Mouse (Mus musculus) cerebellum, adult 8-10 months (tissue): Measurements from ENCODE around the gene Ino80b.

Experiments used
- DNase-seq: peaks from one replicate; pipeline ENCODE4 v3.0.0; 2022

Ino80b gene

GRCm38 (mm10) chr6:83083497-83083896, 41.7 kb downstream of the Ino80b start:
- no peak for DNase-seq

GRCm38 (mm10) chr6:83080210-83080609, 45.0 kb downstream of the Ino80b start:
- no peak for DNase-seq

DNA sequence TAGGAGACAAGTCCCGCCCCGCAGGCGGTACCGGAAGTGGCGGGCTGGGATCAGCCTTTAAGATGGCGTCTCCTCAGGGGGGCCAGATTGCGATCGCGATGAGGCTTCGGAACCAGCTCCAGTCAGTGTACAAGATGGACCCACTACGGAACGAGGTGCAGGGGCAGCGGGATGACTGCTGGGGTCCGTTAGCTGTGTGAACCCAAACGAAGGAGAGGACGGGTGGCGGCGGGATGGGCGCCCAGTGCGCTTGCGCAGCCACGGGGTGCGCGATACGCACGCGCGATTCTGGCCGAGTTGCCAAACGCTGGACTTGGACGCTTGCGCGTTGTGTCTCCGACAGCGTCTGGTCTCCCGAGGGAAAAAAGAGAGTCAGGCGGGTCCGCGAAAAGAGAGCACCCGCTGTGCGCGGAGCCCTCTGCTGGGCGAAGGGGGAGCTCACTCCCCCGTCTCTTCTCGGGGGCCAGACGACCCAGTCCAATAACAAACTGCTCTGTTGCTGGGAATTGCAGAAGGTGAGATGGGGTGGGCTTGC, 46.8 kb downstream of the Ino80b start:
- peak; percentile 100 for DNase-seq

DNA sequence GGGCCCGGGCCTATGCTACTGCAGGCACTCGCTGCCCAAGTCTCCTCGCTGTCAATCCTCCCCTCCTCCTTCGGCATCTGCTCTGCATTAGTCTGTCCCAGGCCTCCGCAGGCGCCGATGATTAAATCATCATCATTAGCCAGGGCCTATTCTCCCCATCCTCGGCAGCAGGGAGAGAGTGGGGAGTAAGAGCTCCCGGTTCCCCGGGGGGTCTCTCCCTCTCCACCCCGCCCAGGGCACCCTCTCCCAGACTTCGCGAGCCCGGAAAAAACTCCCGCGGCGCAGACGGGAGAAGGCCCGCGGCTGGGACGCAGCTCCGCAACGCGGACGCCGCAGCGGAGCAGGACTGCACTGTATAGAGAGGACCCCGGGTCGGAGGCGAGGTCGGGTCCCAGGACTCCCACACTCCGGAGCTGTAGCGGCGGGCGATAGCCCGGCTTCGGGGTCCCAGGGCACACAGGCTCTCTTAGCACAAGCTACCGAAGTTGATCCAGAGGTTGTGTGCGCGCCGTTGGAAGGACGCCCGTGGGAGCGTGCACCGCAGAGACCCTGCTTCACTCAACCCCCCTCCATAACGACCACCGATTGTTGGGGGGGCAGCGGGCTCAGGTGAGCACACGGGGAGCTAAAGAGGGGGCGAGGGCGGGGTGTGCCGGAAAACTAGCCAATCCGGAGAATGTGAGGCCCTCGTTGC, 47.5 kb downstream of the Ino80b start, which contains the start of gene Pcgf1:
Pcgf1 (plus strand) TSS at position 240 of the 694 bp plus-strand sequence.
- DNase-seq = no peak

GRCm38 (mm10) chr6:83074979-83075378, 50.3 kb downstream of the Ino80b start:
- DNase-seq = no peak
